Mouse (Mus musculus) layer of hippocampus, adult 2 months (tissue): ENCODE data around the gene Nyap2. TPM values are rescaled to one million over a fixed set of nuclear protein-coding genes. Genes with fewer than 3 reads are reported as not detected.
A peak's percentile ranks its signal among the peaks of the same experiment; 100 is the strongest.

Source experiments
- DNase-seq, 2 experiments: peaks; one replicate each; pipeline ENCODE4 v3.0.0; 2022; ENCODE audit warnings: low spot score in 2 of 2
- H3K27ac ChIP-seq: fragments of 200-600 bp; 2 replicates; pipeline ENCODE4 v1.8.1; 2022
- H3K4me3 ChIP-seq: fragments of 200-600 bp; 2 replicates; pipeline ENCODE4 v1.8.1; 2022; ENCODE audit warnings: mild to moderate bottlenecking
- CTCF ChIP-seq: fragments of 200-600 bp; conservative IDR thresholded peaks from 2 replicates; pipeline ENCODE4 v1.8.1; 2022; ENCODE audit warnings: antibody characterized with exemption, mild to moderate bottlenecking, moderate library complexity
- total RNA-seq, 2 experiments: library from RNA; stranded (reverse); gene quantifications; 2 replicates each; pipeline ENCODE4 v1.2.3; 2021

Nyap2 gene
- total RNA-seq, 2 experiments from 2014 or later = 20.1 TPM

DNA sequence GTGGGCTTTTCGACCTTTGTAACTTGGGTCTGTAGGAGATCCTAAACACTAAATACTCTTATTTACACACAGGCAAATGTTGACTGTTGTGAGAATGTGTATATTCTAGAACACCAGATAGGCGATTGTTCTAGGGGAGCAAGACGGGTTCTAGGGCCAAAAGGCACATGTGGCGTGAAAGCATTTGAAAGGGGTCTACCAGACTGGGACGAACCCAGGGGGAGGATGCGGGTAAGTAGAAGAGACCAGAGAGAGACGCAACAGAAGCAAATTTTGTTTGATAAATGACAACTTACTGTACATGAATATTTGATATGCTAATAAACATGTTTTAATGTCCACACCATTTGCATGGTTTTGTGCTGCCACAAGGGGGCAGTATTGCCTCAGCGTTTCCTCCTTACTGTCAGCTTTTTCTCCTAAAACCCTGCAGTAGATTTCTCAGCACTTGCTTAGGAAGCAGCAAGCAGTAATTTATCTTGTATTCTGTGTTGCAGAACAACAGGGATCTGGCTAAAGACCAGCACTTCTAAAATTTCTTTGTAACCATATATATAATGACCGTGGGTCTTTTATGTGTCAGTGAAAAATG, 239.7 kb downstream of the Nyap2 start:
- H3K4me3 ChIP-seq = no peak overlapping the region
- TF ChIP-seq CTCF = peak; percentile 95
- peak; percentile 59 to 87 for DNase-seq
- peak overlapping the region; percentile 56; the same call in 1 of the 2 replicates for H3K27ac ChIP-seq

DNA sequence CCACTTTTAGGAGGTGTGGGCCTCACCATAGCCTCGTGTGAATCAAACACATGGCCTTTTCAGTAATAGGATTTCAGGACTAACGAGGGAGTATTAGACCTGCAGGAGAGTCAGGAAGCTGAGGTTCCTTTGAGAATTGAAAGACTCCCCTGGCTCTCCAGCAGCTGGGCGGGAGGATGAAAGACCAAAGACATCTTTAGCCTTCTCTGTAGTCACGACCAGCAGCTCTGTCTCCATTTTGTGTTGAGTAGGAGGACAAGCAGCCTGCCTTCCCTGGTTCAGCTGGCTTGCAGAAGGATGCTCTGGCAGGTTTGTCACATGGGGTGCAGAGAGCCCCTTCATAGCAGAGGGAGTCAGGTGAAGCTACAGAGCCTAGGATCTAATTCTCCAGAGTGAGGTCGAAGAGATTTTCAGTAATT, 240.3 kb downstream of the Nyap2 start:
- TF ChIP-seq CTCF = no peak
- no peak overlapping the region for H3K4me3 ChIP-seq
- no peak for DNase-seq
- peak overlapping the region; percentile 56; the same call in 1 of the 2 replicates for H3K27ac ChIP-seq

DNA sequence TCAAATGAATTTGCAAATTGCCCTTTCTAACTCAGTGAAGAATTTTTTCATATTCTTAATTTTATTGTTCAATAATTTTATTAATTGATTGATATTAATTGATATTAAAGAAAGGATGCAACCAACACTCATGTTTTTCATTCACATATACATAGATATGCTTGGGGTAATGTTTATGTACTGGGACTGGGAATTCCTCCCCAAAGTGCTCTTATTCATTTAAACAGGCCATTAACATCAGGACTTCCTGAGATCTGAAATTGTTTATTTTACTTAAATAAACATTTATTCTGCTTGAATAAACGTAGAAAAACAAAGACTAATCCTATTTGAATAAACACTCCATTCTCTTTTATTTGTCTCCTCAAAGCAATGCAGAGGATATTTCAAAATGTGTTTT, 311.0 kb downstream of the Nyap2 start:
- no peak for DNase-seq
- no peak for TF ChIP-seq CTCF
- no peak overlapping the region for H3K27ac ChIP-seq
- H3K4me3 ChIP-seq = no peak overlapping the region
